Mouse (Mus musculus): ENCODE data around the gene Tnfaip8l2. TPM values are rescaled to one million over a fixed set of nuclear protein-coding genes. Genes with fewer than 3 reads are reported as not detected.

Gene Tnfaip8l2
- polyA plus RNA-seq, 1 experiment from 2014 or later = 3.4 TPM

DNA sequence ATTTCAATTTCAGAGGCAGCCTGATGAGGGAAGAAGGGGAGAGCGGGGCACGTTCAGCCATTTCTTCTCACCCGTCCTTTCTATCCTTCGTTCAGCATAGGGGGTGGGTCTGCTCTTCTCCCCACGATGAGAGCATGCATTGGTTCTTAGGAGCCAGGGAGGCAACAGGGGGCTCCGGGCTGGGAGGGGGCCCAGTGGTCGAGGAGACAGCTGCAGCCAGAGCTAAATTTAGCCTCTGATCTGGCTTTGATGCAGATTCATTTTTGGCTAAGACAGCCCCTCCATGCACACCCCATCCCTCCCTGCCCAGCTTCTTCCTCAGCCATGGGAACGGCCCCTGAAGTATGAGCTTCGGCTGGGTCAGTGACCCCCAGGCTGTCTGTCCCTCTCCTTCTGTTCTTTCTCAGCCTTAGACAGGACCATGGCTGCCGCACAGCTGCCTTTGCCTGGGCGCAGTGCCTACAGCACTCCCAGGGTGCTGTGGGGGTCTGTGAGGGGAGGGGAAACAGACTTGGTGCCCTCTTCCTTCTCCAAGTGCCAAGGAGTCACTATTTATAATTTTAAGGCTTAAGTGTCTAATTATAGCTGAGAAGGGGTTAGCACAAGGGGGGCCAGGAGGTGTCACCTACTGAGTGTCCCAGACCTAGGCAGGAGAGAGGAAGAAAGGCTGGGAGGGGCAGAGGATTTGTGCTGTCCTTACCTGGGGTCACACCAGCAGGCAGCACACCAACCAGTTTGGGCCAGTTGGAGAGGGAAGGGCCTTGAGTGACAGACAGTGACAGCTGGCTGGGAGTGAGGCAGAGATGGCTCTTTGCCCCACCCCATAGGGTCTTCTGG, 21.5 kb upstream of the Tnfaip8l2 start:
- ATAC-seq (ENCODE audit: low FRiP score, low TSS enrichment) (no peak), DNase-seq (no peak)
- Histone ChIP-seq H3K4me1 (ENCODE audit: control insufficient read depth, insufficient read depth, low read length) (peaks cover 30% of the 10 kb centered on the region), H3K9ac (replicated peaks; ENCODE audit: low read length) (peak overlapping the region; percentile 20; the same call in 1 of the 2 replicates), H3K27ac (replicated peaks; ENCODE audit: low read depth, low read length) (no peak overlapping the region), H3K4me3 (replicated peaks; ENCODE audit: low read depth, low read length) (peak overlapping the region; percentile 98), H3K27me3 (ENCODE audit: control insufficient read depth, insufficient read depth, low read length) (0 out of 2 replicates have a peak, but pooled peaks cover 4% of the 10 kb centered on the region), H3K9me3 (ENCODE audit: control insufficient read depth, low read length) (no peaks in the 10 kb centered on the region), H3K4me2 (ENCODE audit: low read length) (peak overlapping the region; percentile 78), H3K36me3 (ENCODE audit: control insufficient read depth, insufficient read depth, low read length) (peaks cover 46% of the 10 kb centered on the region)
- 52% methylated on average over 10 of the region's 11 CpGs for WGBS

DNA sequence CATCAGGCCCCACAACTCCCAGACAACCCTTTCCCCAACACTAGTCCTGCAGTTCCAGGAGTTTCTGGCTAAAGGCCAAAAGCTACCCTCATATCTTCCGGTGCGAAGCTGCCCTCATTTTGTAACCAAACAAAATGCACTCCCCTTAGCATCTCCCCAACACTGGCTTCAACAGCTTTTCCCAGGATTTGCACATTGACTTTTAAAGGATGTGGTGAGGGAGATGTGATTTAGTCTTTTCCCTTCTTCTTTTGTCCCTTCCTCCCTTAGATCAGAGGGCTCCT, 20.1 kb upstream of the Tnfaip8l2 start:
- 16% methylated on average over 2 of the region's 2 CpGs for WGBS
- peaks cover 30% of the 10 kb centered on the region for H3K4me1 ChIP-seq (ENCODE audit: control insufficient read depth, insufficient read depth, low read length)
- peak overlapping the region; percentile 98 for H3K4me3 ChIP-seq (replicated peaks; ENCODE audit: low read depth, low read length)
- no peak for DNase-seq
- ATAC-seq (ENCODE audit: low FRiP score, low TSS enrichment) = no peak
- H3K27me3 ChIP-seq (ENCODE audit: control insufficient read depth, insufficient read depth, low read length) = no peaks in the 10 kb centered on the region
- peak overlapping the region; percentile 78 for H3K4me2 ChIP-seq (ENCODE audit: low read length)
- no peaks in the 10 kb centered on the region for H3K9me3 ChIP-seq (ENCODE audit: control insufficient read depth, low read length)
- H3K36me3 ChIP-seq (ENCODE audit: control insufficient read depth, insufficient read depth, low read length) = peaks cover 32% of the 10 kb centered on the region
- H3K9ac ChIP-seq (replicated peaks; ENCODE audit: low read length) = peak overlapping the region; percentile 93
- H3K27ac ChIP-seq (replicated peaks; ENCODE audit: low read depth, low read length) = peak overlapping the region; percentile 87

DNA sequence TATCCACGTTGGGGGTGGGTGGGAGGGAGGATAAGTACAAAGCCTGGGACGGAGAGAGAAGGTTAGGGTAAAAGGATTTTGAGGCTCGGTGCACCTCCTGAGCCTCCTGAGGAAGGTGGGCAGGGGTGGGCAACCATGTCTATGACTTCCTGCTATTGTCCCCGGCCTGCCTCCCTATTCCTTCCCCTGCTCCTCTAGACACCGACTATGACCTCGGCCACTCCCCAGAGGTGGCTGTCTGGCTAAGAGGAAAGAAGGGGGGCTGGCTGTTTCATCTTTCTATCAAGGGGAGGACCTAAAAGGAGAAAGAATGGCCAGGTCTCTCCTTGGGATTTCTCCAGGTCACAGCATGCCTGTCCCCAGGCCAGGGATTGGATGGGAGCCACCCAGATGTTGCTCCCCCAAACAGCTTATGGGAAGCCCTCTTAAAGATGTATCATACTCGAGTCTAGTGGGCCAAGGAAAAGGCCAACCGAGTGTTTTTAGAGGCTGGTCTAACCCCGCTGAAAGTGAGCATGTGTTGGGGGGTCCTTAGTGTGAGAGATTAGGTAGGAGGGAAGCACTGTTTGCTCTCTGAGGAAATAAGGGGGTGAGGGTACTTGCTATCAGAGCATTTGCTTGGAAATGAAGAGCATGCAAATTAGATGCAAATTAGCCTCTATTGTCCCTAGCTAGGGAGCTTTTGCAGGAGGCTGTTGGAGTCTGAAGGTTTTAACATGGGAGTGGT, 19.6 kb upstream of the Tnfaip8l2 start:
- H3K36me3 ChIP-seq (ENCODE audit: control insufficient read depth, insufficient read depth, low read length) = peaks cover 27% of the 10 kb centered on the region
- DNase-seq (peak; percentile 60), ATAC-seq (ENCODE audit: low FRiP score, low TSS enrichment) (no peak)
- H3K4me1 ChIP-seq (ENCODE audit: control insufficient read depth, insufficient read depth, low read length) = peaks cover 30% of the 10 kb centered on the region
- peak overlapping the region; percentile 78 for H3K4me2 ChIP-seq (ENCODE audit: low read length)
- H3K9ac ChIP-seq (replicated peaks; ENCODE audit: low read length) = peak overlapping the region; percentile 93
- no peaks in the 10 kb centered on the region for H3K27me3 ChIP-seq (ENCODE audit: control insufficient read depth, insufficient read depth, low read length)
- peak overlapping the region; percentile 87 for H3K27ac ChIP-seq (replicated peaks; ENCODE audit: low read depth, low read length)
- WGBS = 2% methylated on average over 9 of the region's 9 CpGs
- no peaks in the 10 kb centered on the region for H3K9me3 ChIP-seq (ENCODE audit: control insufficient read depth, low read length)
- peak overlapping the region; percentile 98 for H3K4me3 ChIP-seq (replicated peaks; ENCODE audit: low read depth, low read length)

DNA sequence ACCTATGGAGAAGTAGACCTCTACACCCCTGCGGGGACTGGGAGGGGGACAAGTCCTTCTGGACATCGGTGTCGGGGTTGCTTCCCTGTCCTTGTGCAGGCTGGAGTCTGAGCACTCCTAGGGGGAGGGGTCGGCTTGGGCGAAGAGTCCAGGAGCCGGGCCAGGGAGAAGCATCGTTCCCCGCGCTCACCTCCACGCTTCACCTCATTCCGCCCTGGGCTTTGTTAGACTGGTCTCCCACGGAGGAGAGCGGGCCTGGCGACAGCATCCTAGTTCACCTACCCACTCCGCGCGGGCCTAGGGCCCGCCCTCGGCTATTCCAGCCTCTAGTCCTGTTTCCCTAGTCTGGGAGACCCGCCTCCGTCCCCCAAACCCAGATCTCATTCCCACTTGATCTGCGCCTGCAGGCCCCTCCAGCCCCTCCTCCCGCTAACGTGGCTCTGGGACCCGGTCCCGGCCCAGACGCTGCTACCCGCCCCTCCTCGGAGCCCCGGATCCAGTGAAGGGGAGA, 18.9 kb upstream of the Tnfaip8l2 start:
- ATAC-seq (ENCODE audit: low FRiP score, low TSS enrichment) (peak; percentile 31), DNase-seq (peak; percentile 66)
- Histone ChIP-seq H3K9me3 (ENCODE audit: control insufficient read depth, low read length) (no peaks in the 10 kb centered on the region), H3K9ac (replicated peaks; ENCODE audit: low read length) (peak overlapping the region; percentile 93), H3K27ac (replicated peaks; ENCODE audit: low read depth, low read length) (peak overlapping the region; percentile 87), H3K4me2 (ENCODE audit: low read length) (peak overlapping the region; percentile 78), H3K27me3 (ENCODE audit: control insufficient read depth, insufficient read depth, low read length) (no peaks in the 10 kb centered on the region), H3K4me3 (replicated peaks; ENCODE audit: low read depth, low read length) (peak overlapping the region; percentile 98), H3K4me1 (ENCODE audit: control insufficient read depth, insufficient read depth, low read length) (peaks cover 30% of the 10 kb centered on the region), H3K36me3 (ENCODE audit: control insufficient read depth, insufficient read depth, low read length) (peaks cover 21% of the 10 kb centered on the region)
- under 1% methylated on average over 30 of the region's 30 CpGs for WGBS

DNA sequence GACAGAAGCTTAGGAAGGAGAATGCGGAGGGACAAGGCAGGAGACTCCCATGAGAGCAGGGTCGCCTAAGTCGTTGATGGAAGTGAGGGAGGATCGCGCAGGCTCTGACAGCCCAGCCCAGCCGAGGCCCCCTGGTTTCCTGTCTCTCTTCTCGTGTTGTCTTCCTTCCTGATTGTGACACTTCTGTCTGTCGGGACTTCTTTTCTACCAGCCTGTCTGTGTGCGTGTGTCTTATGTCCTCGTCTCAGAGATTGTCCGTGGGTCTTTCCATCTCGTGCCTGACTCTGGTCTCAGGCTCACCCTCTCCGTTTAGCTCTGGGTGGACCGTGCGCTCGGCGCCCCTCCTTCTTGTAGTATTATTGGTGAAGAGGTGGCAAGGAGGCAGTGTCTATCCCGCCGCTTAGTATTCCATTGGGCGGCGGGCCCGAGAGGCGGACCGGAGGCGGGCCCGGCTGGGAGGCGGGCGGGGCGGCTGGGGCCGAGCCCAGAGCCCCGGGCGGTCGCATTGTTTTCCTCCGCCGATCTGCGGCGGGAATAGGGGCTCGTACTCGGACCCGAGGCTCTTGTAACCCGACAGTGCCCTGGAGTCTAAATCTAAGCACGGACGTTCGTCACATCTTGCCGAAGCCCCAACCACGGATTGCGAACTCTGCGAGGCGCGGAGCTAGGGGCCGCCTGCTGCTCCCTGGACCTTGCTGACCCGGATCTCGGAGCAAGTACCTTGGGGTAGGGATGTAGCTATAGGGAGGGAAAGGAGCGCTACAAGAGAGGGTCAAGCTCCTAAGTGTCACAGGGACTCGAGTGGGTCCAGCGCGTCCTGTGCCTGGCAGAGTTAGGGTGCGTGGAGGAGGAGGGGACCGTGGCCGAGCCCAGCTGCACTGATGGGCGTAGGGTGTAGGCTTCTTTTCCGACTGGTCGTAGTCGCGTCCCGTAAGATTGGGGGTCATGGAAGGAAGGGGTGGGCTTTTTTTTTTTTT, 18.1 kb upstream of the Tnfaip8l2 start, which contains the start of gene Sema6c:
Gene Sema6c, plus strand, starts transcription at position 471 of the 977 bp plus-strand sequence.
- peak; percentile 95 for ATAC-seq (ENCODE audit: low FRiP score, low TSS enrichment)
- peak within 1 kb of the TSS; percentile 93 for H3K9ac ChIP-seq (replicated peaks; ENCODE audit: low read length)
- H3K4me1 ChIP-seq (ENCODE audit: control insufficient read depth, insufficient read depth, low read length) = peaks cover 30% of the 10 kb centered on the region
- H3K27me3 ChIP-seq (ENCODE audit: control insufficient read depth, insufficient read depth, low read length) = no peaks in the 10 kb centered on the region
- DNase-seq = peak; percentile 95
- WGBS = under 1% methylated on average over 66 of the region's 66 CpGs
- H3K9me3 ChIP-seq (ENCODE audit: control insufficient read depth, low read length) = no peaks in the 10 kb centered on the region
- H3K4me3 ChIP-seq (replicated peaks; ENCODE audit: low read depth, low read length) = peak within 1 kb of the TSS; percentile 98
- peak within 1 kb of the TSS; percentile 87 for H3K27ac ChIP-seq (replicated peaks; ENCODE audit: low read depth, low read length)
- peak within 1 kb of the TSS; percentile 78 for H3K4me2 ChIP-seq (ENCODE audit: low read length)
- H3K36me3 ChIP-seq (ENCODE audit: control insufficient read depth, insufficient read depth, low read length) = peaks cover 14% of the 10 kb centered on the region

DNA sequence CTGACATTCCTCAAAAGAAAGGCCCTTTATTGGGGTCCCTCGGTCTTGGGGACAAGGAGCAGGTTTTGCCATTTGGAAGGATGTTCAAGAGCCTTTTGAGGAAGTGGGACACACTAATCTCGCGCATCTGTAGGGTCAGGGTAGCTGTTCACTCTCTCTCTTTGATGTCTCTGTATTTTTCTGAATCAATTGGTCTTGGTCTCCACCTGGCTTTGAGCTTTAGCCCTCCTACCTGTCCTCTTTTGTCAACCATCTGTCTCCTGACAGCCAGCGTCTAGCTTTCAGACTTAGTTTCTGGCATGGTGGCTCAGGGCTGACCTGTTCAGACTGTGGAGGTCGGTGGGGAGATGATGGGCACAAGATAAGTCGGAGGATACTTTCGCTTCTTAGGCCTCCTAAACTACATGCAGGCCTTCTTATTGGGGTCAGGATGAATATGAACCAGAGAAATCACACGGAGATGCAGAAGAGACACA, 17.4 kb upstream of the Tnfaip8l2 start:
- Histone ChIP-seq H3K9ac (replicated peaks; ENCODE audit: low read length) (peak overlapping the region; percentile 41), H3K27me3 (ENCODE audit: control insufficient read depth, insufficient read depth, low read length) (no peaks in the 10 kb centered on the region), H3K4me1 (ENCODE audit: control insufficient read depth, insufficient read depth, low read length) (peaks cover 29% of the 10 kb centered on the region), H3K4me3 (replicated peaks; ENCODE audit: low read depth, low read length) (peak overlapping the region; percentile 98), H3K4me2 (ENCODE audit: low read length) (peak overlapping the region; percentile 78), H3K27ac (replicated peaks; ENCODE audit: low read depth, low read length) (peak overlapping the region; percentile 87; the same call in 1 of the 2 replicates), H3K9me3 (ENCODE audit: control insufficient read depth, low read length) (no peaks in the 10 kb centered on the region), H3K36me3 (ENCODE audit: control insufficient read depth, insufficient read depth, low read length) (peaks cover 7% of the 10 kb centered on the region)
- no peak for ATAC-seq (ENCODE audit: low FRiP score, low TSS enrichment)
- no peak for DNase-seq
- WGBS = 14% methylated on average over 8 of the region's 8 CpGs

DNA sequence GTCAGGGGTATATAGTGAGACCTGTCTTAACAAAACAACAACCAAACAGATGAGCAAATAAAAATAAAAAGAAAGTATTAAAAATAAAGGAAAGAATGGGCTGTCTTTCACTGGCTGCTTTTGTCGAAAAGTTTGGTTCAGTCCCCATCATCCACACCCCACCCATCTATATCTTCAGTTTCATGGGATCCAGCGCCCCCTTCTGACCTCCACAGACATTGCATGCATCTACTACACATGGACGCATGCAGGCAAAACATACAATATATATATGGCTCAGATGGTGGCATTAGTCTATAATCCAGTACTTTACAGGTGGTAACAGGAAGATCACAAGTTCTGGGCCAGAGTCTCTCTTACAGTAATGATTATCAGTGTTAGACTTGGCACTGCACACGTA, 11.7 kb upstream of the Tnfaip8l2 start:
- ATAC-seq (ENCODE audit: low FRiP score, low TSS enrichment) = no peak
- no peaks in the 10 kb centered on the region for H3K36me3 ChIP-seq (ENCODE audit: control insufficient read depth, insufficient read depth, low read length)
- no peaks in the 10 kb centered on the region for H3K27me3 ChIP-seq (ENCODE audit: control insufficient read depth, insufficient read depth, low read length)
- no peak overlapping the region for H3K4me3 ChIP-seq (replicated peaks; ENCODE audit: low read depth, low read length)
- no peak overlapping the region for H3K9ac ChIP-seq (replicated peaks; ENCODE audit: low read length)
- H3K4me1 ChIP-seq (ENCODE audit: control insufficient read depth, insufficient read depth, low read length) = no peaks in the 10 kb centered on the region
- WGBS = 53% methylated on average over 4 of the region's 4 CpGs
- no peak overlapping the region for H3K4me2 ChIP-seq (ENCODE audit: low read length)
- DNase-seq = peak; percentile 22
- no peak overlapping the region for H3K27ac ChIP-seq (replicated peaks; ENCODE audit: low read depth, low read length)
- no peaks in the 10 kb centered on the region for H3K9me3 ChIP-seq (ENCODE audit: control insufficient read depth, low read length)

DNA sequence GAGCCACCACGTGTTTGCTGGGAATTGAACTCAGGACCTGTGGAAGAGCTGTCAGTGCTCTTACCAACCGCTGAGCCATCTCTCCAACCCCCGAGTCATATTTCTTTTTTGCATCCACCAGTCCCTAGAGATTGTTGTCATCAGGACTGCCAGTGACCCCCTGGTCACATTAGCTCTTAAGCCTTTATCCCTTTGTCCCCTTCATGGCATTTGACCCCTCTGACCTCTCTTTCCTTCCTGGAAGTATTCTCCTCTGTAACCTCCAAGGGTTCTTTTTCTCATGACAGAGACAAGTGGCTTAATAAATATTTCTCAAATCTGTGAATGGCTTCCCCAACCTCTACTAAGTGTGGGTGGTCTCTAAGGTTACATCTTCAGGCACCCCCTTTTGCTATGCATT, 5.8 kb upstream of the Tnfaip8l2 start:
- DNase-seq = no peak
- ATAC-seq (ENCODE audit: low FRiP score, low TSS enrichment) = no peak
- H3K4me1 ChIP-seq (ENCODE audit: control insufficient read depth, insufficient read depth, low read length) = no peaks in the 10 kb centered on the region

More for the DNA sequence above, 5.8 kb upstream of the Tnfaip8l2 start:
- 54% methylated on average over 3 of the region's 3 CpGs for WGBS
- no peak overlapping the region for H3K4me2 ChIP-seq (ENCODE audit: low read length)
- H3K27me3 ChIP-seq (ENCODE audit: control insufficient read depth, insufficient read depth, low read length) = no peaks in the 10 kb centered on the region
- no peaks in the 10 kb centered on the region for H3K9me3 ChIP-seq (ENCODE audit: control insufficient read depth, low read length)
- no peak overlapping the region for H3K27ac ChIP-seq (replicated peaks; ENCODE audit: low read depth, low read length)
- H3K36me3 ChIP-seq (ENCODE audit: control insufficient read depth, insufficient read depth, low read length) = no peaks in the 10 kb centered on the region
- H3K9ac ChIP-seq (replicated peaks; ENCODE audit: low read length) = no peak overlapping the region
- H3K4me3 ChIP-seq (replicated peaks; ENCODE audit: low read depth, low read length) = no peak overlapping the region
